Mouse (Mus musculus) kidney, adult 2 months (tissue): Measurements from ENCODE around the gene Slc35d1.

Experiments used
- CTCF ChIP-seq: fragments of 200-500 bp; conservative IDR thresholded peaks from 2 replicates; pipeline ENCODE4 v1.5.1; 2011; ENCODE audit warnings: low read depth, mild to moderate bottlenecking, control low read depth, low read length, moderate library complexity, mixed read lengths; ENCODE audit not compliant: insufficient read depth, insufficient read length
- POLR2A ChIP-seq: fragments of 200-500 bp; IDR thresholded peaks from one replicate; pipeline ENCODE4 v1.6.1; 2011; ENCODE audit warnings: low read depth, low read length, control low read depth

DNA sequence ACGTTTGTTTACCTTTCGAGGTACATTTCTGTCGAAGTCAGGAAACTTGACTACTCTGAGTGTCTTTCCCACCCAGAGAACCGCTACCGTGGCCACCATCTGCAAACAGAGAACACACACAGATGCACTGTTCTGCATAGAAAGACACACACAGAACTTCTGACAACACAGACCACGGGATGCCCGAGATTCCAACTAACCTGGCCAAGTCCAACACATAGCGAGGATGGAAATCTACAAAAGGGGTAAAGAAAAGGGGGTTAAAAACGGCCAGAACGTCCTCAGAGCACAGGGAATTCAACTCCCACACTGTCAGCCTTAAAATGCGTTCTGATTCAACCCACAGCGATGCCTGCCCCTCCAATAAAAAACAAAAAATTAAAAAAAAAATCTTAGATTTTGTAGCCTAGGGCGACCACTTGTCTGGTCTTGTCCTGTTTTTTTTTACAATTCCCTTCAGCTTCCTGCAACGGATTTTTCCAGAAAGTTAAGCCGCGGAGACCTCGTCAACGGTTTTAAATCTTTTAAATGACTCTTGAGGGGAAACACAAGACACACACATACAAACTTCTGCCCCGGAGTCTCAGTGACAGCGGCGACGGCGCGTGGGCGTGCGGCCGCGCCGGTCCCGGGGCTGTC, 986 bp downstream of the Slc35d1 start:
- TF ChIP-seq CTCF (no peak), POLR2A (no peak)
